Mouse (Mus musculus) monocyte, adult 2 months (primary cell): ENCODE results near the gene Anapc16.

ENCODE experiments used
- DNase-seq, 2 experiments: peaks; one replicate each; pipeline ENCODE4 v3.0.0; 2022; ENCODE audit warnings: low spot score in 2 of 2, low read depth in 1 of 2

Anapc16 gene

GRCm38 (mm10) chr10:59972999-59973398 is 29.9 kb downstream of the Anapc16 start:
- no peak for DNase-seq

DNA sequence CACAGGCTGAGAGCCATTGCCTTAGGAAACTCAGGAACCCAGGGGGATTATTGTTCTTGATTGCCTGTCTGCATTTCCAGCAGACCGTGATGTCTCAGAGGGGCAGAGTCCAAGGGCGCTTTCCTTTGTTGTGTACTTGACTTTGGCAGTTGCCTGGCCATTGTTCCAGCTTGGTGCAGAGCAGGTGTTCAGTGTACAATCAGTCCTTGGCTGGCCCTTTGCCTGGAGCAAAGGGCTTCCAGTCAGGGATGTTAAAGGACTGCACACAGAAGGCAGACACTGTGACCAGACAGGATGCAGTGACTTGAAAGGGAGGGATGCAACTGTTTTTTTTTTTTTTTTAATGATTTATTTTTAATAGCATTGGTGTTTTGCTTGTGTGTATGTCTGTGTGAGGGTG is 30.4 kb downstream of the Anapc16 start:
- no peak for DNase-seq

- DNase-seq, result no peak
Observed at GRCm38 (mm10) chr10:59971813-59972212, 31.1 kb downstream of the Anapc16 start.

DNA sequence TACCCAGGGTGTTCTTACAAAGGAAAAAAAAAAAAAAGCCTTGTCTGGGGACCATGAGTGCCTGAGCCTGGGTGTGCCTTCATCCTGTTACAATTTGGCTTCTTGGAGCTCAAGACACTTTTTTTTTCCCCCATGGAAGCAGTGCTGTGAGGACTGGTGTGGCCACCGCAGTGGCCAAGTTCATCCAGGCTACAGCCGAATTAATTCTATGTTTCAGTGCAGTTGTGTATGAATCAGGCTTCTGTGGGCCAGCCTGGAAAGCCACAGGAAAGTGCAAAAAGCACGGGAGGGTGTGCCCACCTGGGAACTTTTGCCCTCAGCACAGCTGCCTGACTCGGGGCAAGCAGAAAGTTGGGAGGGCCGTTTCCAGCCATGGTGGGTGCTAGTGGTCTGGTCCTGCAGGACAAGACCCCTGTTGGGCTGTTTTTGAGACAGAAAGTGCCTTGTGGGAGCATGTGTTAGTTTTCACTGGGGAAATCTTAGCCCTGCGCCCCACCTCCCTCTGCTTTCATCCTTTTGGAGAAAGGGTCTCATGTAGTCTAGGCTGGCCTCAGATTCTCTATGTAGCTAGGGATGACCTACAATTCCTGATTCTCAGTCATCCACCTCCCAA is 32.4 kb downstream of the Anapc16 start:
- DNase-seq, result no peak

DNA sequence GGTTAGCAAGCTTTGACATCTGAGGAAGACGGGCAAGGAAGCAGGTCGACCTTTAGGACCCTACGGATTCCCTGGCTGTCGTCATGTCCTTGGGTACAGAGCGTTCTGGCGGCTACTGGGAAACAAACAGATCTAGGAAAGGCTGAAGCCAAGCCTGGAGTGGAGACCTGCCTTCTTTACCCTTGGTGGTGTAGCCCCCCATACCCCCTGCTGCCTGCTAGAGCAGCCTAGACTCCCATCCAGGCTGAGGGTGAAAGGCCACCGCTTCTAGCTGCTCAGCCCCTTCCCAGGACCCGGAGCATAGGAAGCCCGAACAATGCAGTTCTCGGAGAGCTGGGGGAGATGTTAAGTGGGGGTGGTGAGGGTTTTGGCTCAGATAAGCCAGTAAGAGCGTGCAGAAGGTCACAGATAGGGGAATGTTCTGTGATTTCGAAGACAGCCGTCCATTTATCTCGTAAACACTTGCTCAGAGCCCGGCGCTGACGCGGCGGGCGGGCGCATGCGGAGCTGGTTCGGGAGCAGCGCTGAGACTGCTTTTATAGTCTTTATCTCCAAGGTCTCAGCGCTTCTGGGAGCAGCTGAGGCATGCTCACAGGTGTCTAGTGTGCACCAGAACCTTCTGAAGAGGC is 33.0 kb downstream of the Anapc16 start:
- DNase-seq, result peak in 1 of 2 experiments; percentile 34

DNA sequence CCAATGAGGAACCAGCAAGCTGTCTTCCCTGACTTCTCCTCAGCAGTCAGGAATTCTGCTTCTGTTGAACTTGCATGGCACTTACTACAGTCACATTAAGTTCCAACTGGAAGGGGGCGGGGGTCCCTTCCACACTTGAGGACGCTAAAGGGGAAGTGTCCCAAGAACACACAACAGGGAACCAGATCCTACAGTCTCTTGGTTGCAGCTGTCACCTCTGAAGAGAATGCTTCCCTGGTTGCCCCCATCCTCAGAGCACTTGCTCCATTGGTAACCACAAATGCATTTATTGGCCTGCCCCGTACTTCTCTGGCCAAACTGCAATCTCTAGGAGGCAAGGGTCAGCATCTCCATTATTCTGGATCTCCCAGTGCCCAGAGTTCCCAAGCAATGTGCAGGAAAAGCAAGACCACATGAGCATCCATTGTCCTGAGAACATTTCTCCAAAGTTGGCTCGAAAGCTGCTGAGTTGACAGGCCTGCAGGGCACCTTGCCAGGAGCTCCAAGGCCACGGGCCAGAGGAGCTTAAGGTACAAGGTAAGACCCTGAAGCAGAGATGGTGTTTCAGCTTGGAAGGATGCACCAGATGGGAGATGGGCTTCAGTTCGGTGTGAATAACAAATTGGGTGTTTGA is 35.5 kb downstream of the Anapc16 start:
- DNase-seq, result no peak

- no peak for DNase-seq
Observed at GRCm38 (mm10) chr10:59966743-59967142, 36.2 kb downstream of the Anapc16 start.

GRCm38 (mm10) chr10:59965788-59966187 is 37.1 kb downstream of the Anapc16 start:
- DNase-seq, result no peak

- DNase-seq, result no peak
Observed at GRCm38 (mm10) chr10:59965362-59965695, 37.6 kb downstream of the Anapc16 start.

GRCm38 (mm10) chr10:59964504-59965361 is 38.2 kb downstream of the Anapc16 start:
- DNase-seq, result no peak

GRCm38 (mm10) chr10:59963609-59964008 is 39.3 kb downstream of the Anapc16 start:
- DNase-seq, result no peak

- DNase-seq, result no peak
Observed at GRCm38 (mm10) chr10:59959517-59959916, 43.4 kb downstream of the Anapc16 start.

- DNase-seq, result no peak
Observed at GRCm38 (mm10) chr10:59958458-59958857, 44.5 kb downstream of the Anapc16 start.

GRCm38 (mm10) chr10:59957171-59958149 is 45.5 kb downstream of the Anapc16 start:
- DNase-seq, result no peak

DNA sequence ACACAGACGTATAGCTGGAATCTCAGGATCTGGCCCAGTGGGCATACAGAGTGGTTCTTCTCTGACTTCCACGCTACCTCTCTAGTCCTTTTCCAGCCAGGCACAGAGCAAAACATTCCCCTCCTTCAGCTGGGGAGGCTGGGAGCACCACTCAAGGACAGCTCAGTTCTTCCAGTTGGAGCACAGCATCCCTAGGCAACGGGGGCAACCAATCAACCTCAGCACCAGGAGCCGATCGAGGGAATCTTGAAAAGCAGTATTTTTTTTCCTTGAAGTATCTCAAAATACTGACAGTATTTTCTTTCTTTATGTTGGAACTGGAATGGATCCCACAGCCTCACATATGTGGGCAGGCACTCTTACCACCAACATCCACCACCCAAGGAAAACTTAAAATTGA is 46.3 kb downstream of the Anapc16 start:
- DNase-seq, result no peak

GRCm38 (mm10) chr10:59953564-59954039 is 49.3 kb downstream of the Anapc16 start:
- no peak for DNase-seq

GRCm38 (mm10) chr10:59952781-59953563 is 50.0 kb downstream of the Anapc16 start:
- DNase-seq, result no peak

GRCm38 (mm10) chr10:59952152-59952780 is 50.7 kb downstream of the Anapc16 start:
- no peak for DNase-seq
